Mouse (Mus musculus) G1E (cell line): Measurements from ENCODE around the gene Dars.

Source experiments
- CTCF ChIP-seq: IDR thresholded peaks from 2 replicates; pipeline ENCODE4 v1.5.1; 2012; ENCODE audit warnings: low read depth, low read length, inconsistent platforms, mixed read lengths
- GATA1 ChIP-seq: IDR thresholded peaks from 2 replicates; pipeline ENCODE4 v1.6.1; 2012; ENCODE audit warnings: borderline replicate concordance, low read length, inconsistent platforms, mixed read lengths
- GATA2 ChIP-seq: IDR thresholded peaks from 2 replicates; pipeline ENCODE4 v1.6.1; 2012; ENCODE audit warnings: low read depth, low read length, inconsistent platforms, borderline replicate concordance
- POLR2AphosphoS5 ChIP-seq: IDR thresholded peaks from 2 replicates; pipeline ENCODE4 v1.6.1; 2012; ENCODE audit warnings: low read depth, low read length, inconsistent platforms; ENCODE audit not compliant: insufficient replicate concordance

DNA sequence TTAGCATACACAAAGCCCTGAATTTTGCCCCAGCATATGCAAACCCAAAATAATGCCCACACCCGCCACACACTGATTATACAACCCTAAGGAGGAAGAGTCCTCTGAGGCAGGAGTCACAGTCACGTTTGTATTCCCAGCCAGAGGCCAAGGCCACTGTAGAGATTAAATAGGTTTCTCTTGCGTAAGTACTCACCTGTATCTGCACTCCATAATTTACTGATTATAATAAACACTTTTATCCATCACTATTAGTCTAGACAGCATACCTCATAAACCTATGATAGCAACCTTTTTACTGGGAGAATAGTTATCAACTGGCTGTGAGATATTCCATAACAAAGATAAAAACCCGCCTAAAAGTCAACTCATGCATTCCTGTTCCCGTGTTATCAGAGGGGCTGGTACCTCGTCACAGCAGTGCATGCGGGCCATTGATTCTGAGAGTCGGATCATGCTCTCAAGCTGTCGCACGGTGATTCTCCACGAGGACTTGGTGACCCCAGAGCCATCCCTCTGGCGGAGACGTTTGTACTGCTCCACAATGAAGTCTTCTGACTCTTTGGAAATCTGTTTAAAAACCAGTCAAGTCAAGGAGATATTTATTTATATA, 79.4 kb downstream of the Dars start:
- TF ChIP-seq CTCF (no peak), POLR2AphosphoS5 (no peak), GATA2 (no peak), GATA1 (no peak)
